Mouse (Mus musculus) mouse trophoblast stem cell (cell line): Measurements from ENCODE around the gene Col4a2.
"Not testable (repeated sequence)": the region's sequence is repeated elsewhere in the genome, so short reads cannot be mapped to it uniquely, and the experiment has no call there.

Experiments
- in situ Hi-C, 2 experiments: fragments of 300-500 bp; cut with MseI, MboI; formaldehyde crosslinking; loops; 2 replicates in 1 of 2; 3 replicates in 1 of 2; pipeline ENCODE4 v1.15.1; 2025

Col4a2 gene

GRCm38 (mm10) chr8:11481876-11482275, 169.3 kb downstream of the Col4a2 start:
- in situ Hi-C loops = no loop called here

GRCm38 (mm10) chr8:11482537-11482936, 169.9 kb downstream of the Col4a2 start:
- in situ Hi-C loops = no loop called here

DNA sequence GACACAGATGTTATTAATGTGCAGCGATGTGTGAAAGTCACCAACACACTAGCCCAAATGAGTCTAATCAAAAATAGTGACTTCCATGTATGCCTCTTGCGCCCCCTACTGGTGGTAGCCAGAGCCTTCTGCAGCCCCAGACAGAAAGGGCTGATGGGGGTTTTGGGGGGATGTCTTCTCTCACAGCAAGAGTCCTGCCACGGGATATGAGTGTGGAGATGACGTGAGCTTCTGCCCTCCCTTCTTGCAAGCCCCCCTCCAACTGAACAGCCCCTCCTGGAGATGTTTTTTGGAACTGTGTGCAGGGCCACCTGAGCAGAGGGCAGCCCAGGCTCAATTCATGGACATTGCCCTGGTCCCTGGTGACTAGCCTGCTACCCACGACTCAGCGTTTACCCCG, 173.5 kb downstream of the Col4a2 start:
- in situ Hi-C loops = no loop called here

GRCm38 (mm10) chr8:11487229-11487628, 174.6 kb downstream of the Col4a2 start:
- in situ Hi-C loops = no loop called here

GRCm38 (mm10) chr8:11492340-11492739, 179.7 kb downstream of the Col4a2 start:
- in situ Hi-C loops = not testable (repeated sequence)

- in situ Hi-C loops = no loop called here
Observed at GRCm38 (mm10) chr8:11497017-11497990, 184.7 kb downstream of the Col4a2 start, which contains the start of gene Naxd. Gene Naxd, plus strand, starts transcription at chr8:11497506.

DNA sequence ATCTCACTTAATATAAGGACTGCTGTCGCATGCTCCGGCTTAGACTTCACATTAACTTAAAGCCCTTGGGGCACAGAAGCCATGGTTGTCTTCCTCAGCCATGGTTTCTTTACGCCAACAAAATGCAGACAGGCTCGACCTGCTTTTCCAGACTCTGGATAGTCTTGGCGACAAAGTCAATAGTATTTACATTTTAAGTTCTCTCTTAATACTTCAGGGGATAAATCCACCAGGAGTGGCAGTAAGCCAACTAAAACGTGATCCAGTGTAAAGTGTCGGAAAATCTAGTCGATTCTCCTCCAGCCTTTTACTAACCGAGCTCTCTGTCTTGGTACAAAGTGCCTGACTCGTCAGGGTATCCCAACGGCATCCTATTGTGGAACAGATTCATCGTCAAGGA, 185.7 kb downstream of the Col4a2 start:
- in situ Hi-C loops = no loop called here
